8 mouse cellular contexts compared by ENCODE assay signal in genomic region chr2:25581901-25582301, GRCm38 (mm10). TPM values are rescaled to one million over a fixed set of nuclear protein-coding genes. Genes with fewer than 3 reads are reported as not detected.
DNase-seq lines count a peak whose midpoint lies in the region; ATAC-seq and TF ChIP-seq lines count a peak whose summit lies in the region.

No protein-coding gene starts in this region.

- no peak overlapping the region for H3K9ac ChIP-seq in heart, embryonic 12.5 days
- H3K9ac ChIP-seq in embryonic facial prominence, embryonic 15.5 days = no peak overlapping the region
- no peak overlapping the region for H3K9ac ChIP-seq in intestine, postnatal 0 days (ENCODE audit: low read depth, low read length)
- peak overlapping the region; percentile 43 for H3K9ac ChIP-seq in neural tube, embryonic 13.5 days

- no peak for DNase-seq in heart, postnatal 14 days
- peak; percentile 18 for DNase-seq in Muller cell, postnatal 12 days (ENCODE audit: inconsistent ontology term)
- DNase-seq in T-cell, adult 2 months (ENCODE audit: low spot score) = no peak
- no peak for DNase-seq in urinary bladder, adult 18-20 months (ENCODE audit: low spot score in 2 of 2)

- peaks cover 58% of the 10 kb centered on the region for H3K4me1 ChIP-seq in heart, embryonic 12.5 days (replicated peaks)
- H3K4me1 ChIP-seq in embryonic facial prominence, embryonic 15.5 days = peaks cover 62% of the 10 kb centered on the region
- H3K4me1 ChIP-seq in intestine, postnatal 0 days (replicated peaks; ENCODE audit: control insufficient read depth, insufficient read depth, low read length) = peaks cover 24% of the 10 kb centered on the region
- peaks cover 68% of the 10 kb centered on the region for H3K4me1 ChIP-seq in neural tube, embryonic 13.5 days (replicated peaks)

- intact Hi-C loops in heart, postnatal 14 days (cut with DNase I) = no loop called here

- H3K27ac ChIP-seq in heart, embryonic 12.5 days (ENCODE audit: poor library complexity, severe bottlenecking) = no peak overlapping the region
- H3K27ac ChIP-seq in embryonic facial prominence, embryonic 15.5 days (replicated peaks) = no peak overlapping the region
- H3K27ac ChIP-seq in intestine, postnatal 0 days (ENCODE audit: low read depth, low read length) = no peak overlapping the region
- H3K27ac ChIP-seq in neural tube, embryonic 13.5 days (replicated peaks) = peak overlapping the region; percentile 83

- no peaks in the 10 kb centered on the region for H3K9me3 ChIP-seq in heart, embryonic 12.5 days (replicated peaks)
- H3K9me3 ChIP-seq in embryonic facial prominence, embryonic 15.5 days (replicated peaks) = no peaks in the 10 kb centered on the region
- H3K9me3 ChIP-seq in intestine, postnatal 0 days (ENCODE audit: control insufficient read depth) = no peaks in the 10 kb centered on the region
- H3K9me3 ChIP-seq in neural tube, embryonic 13.5 days = no peaks in the 10 kb centered on the region

- TF ChIP-seq CTCF in intestine, postnatal 0 days (IDR thresholded peaks at IDR 0.05; ENCODE audit: low read depth) = no peak

- 35% methylated on average over 6 of the region's 6 CpGs for WGBS in heart, embryonic 12.5 days
- 36% methylated on average over 6 of the region's 6 CpGs for WGBS in embryonic facial prominence, embryonic 15.5 days
- WGBS in intestine, postnatal 0 days = 28% methylated on average over 6 of the region's 6 CpGs
- 37% methylated on average over 6 of the region's 6 CpGs for WGBS in neural tube, embryonic 13.5 days

- no peak overlapping the region for H3K4me3 ChIP-seq in heart, embryonic 12.5 days
- H3K4me3 ChIP-seq in embryonic facial prominence, embryonic 15.5 days (replicated peaks) = no peak overlapping the region
- peak overlapping the region; percentile 33; the same call in 1 of the 2 replicates for H3K4me3 ChIP-seq in intestine, postnatal 0 days (ENCODE audit: low read depth, low read length)
- H3K4me3 ChIP-seq in neural tube, embryonic 13.5 days = peak overlapping the region; percentile 48; the same call in 1 of the 2 replicates

- H3K36me3 ChIP-seq in heart, embryonic 12.5 days = peaks cover 39% of the 10 kb centered on the region
- H3K36me3 ChIP-seq in embryonic facial prominence, embryonic 15.5 days = peaks cover 35% of the 10 kb centered on the region
- H3K36me3 ChIP-seq in intestine, postnatal 0 days (ENCODE audit: control insufficient read depth, insufficient read depth) = peaks cover 26% of the 10 kb centered on the region
- H3K36me3 ChIP-seq in neural tube, embryonic 13.5 days = peaks cover 40% of the 10 kb centered on the region

- peak overlapping the region; percentile 74 for H3K4me2 ChIP-seq in heart, embryonic 12.5 days
- H3K4me2 ChIP-seq in embryonic facial prominence, embryonic 15.5 days (replicated peaks) = peak overlapping the region; percentile 78
- peak overlapping the region; percentile 75 for H3K4me2 ChIP-seq in intestine, postnatal 0 days (replicated peaks; ENCODE audit: low read depth)
- H3K4me2 ChIP-seq in neural tube, embryonic 13.5 days = peak overlapping the region; percentile 72

- peaks cover 45% of the 10 kb centered on the region for H3K27me3 ChIP-seq in heart, embryonic 12.5 days (replicated peaks)
- peaks cover 46% of the 10 kb centered on the region for H3K27me3 ChIP-seq in embryonic facial prominence, embryonic 15.5 days
- peaks cover 36% of the 10 kb centered on the region for H3K27me3 ChIP-seq in intestine, postnatal 0 days (replicated peaks; ENCODE audit: control insufficient read depth, insufficient read depth, low read length)
- H3K27me3 ChIP-seq in neural tube, embryonic 13.5 days = peaks cover 42% of the 10 kb centered on the region

- no peak for ATAC-seq in heart, embryonic 12.5 days (ENCODE audit: insufficient number of reproducible peaks, low FRiP score)
- ATAC-seq in embryonic facial prominence, embryonic 15.5 days (ENCODE audit: insufficient number of reproducible peaks, low FRiP score, low TSS enrichment, low read depth) = no peak
- ATAC-seq in intestine, postnatal 0 days = no peak
- ATAC-seq in neural tube, embryonic 13.5 days (ENCODE audit: low read depth) = 0 out of 2 replicates have a peak, but pooled peaks have one; percentile 1

RNA-seq across cellular contexts. Expression of gene Ajm1, which starts 0.3 kb away (rescaled TPM):
- polyA plus RNA-seq in heart, embryonic 12.5 days (2016; fragmentation: Nextera tagmentation; extraction: Ambion mirVana) = 0.46 and 0.51 TPM in 2 replicates
- total RNA-seq in heart, postnatal 14 days (2021) = under 1 TPM in 1 of 2 experiments, not detected in 1; 0.10 TPM
- 0.60 and 0.63 TPM in 2 replicates for polyA plus RNA-seq in embryonic facial prominence, embryonic 15.5 days (2015; fragmentation: Nextera tagmentation; extraction: Ambion mirVana)
- 0.68 and 0.78 TPM in 2 replicates for polyA plus RNA-seq in intestine, postnatal 0 days (2015; fragmentation: Nextera tagmentation; extraction: Ambion mirVana)
- 7.1 and 8.4 TPM in 2 replicates for polyA plus RNA-seq in neural tube, embryonic 13.5 days (2015; fragmentation: Nextera tagmentation; extraction: Ambion mirVana)

RNA-seq across cellular contexts. Expression of gene Phpt1, which starts 6.9 kb away (rescaled TPM):
- 161 and 164 TPM in 2 replicates for polyA plus RNA-seq in heart, embryonic 12.5 days (2016; fragmentation: Nextera tagmentation; extraction: Ambion mirVana)
- 10 to 100 TPM; 75.4 to 76.0 TPM for total RNA-seq in heart, postnatal 14 days (2021)
- 147 and 157 TPM in 2 replicates for polyA plus RNA-seq in embryonic facial prominence, embryonic 15.5 days (2015; fragmentation: Nextera tagmentation; extraction: Ambion mirVana)
- polyA plus RNA-seq in intestine, postnatal 0 days (2015; fragmentation: Nextera tagmentation; extraction: Ambion mirVana) = 116 TPM in 2 replicates
- 180 and 188 TPM in 2 replicates for polyA plus RNA-seq in neural tube, embryonic 13.5 days (2015; fragmentation: Nextera tagmentation; extraction: Ambion mirVana)

RNA-seq across cellular contexts. Expression of gene Mamdc4, which starts 7.3 kb away (rescaled TPM):
- polyA plus RNA-seq in heart, embryonic 12.5 days (2016; fragmentation: Nextera tagmentation; extraction: Ambion mirVana) = 1.2 and 3.5 TPM in 2 replicates
- 1 to 10 TPM; 3.0 to 5.2 TPM for total RNA-seq in heart, postnatal 14 days (2021)
- 3.3 and 4.9 TPM in 2 replicates for polyA plus RNA-seq in embryonic facial prominence, embryonic 15.5 days (2015; fragmentation: Nextera tagmentation; extraction: Ambion mirVana)
- 588 and 718 TPM in 2 replicates for polyA plus RNA-seq in intestine, postnatal 0 days (2015; fragmentation: Nextera tagmentation; extraction: Ambion mirVana)
- 2.5 and 3.4 TPM in 2 replicates for polyA plus RNA-seq in neural tube, embryonic 13.5 days (2015; fragmentation: Nextera tagmentation; extraction: Ambion mirVana)

RNA-seq across cellular contexts. Expression of gene Edf1, which starts 24.3 kb away (rescaled TPM):
- polyA plus RNA-seq in heart, embryonic 12.5 days (2016; fragmentation: Nextera tagmentation; extraction: Ambion mirVana) = 300 and 303 TPM in 2 replicates
- total RNA-seq in heart, postnatal 14 days (2021) = 100 to 1,000 TPM; 175 to 185 TPM
- polyA plus RNA-seq in embryonic facial prominence, embryonic 15.5 days (2015; fragmentation: Nextera tagmentation; extraction: Ambion mirVana) = 355 and 373 TPM in 2 replicates
- 481 and 496 TPM in 2 replicates for polyA plus RNA-seq in intestine, postnatal 0 days (2015; fragmentation: Nextera tagmentation; extraction: Ambion mirVana)
- polyA plus RNA-seq in neural tube, embryonic 13.5 days (2015; fragmentation: Nextera tagmentation; extraction: Ambion mirVana) = 426 and 453 TPM in 2 replicates

RNA-seq across cellular contexts. Expression of gene Rabl6, which starts 26.4 kb away (rescaled TPM):
- 48.6 and 49.2 TPM in 2 replicates for polyA plus RNA-seq in heart, embryonic 12.5 days (2016; fragmentation: Nextera tagmentation; extraction: Ambion mirVana)
- total RNA-seq in heart, postnatal 14 days (2021) = 10 to 100 TPM; 48.1 to 49.7 TPM
- polyA plus RNA-seq in embryonic facial prominence, embryonic 15.5 days (2015; fragmentation: Nextera tagmentation; extraction: Ambion mirVana) = 82.1 and 83.3 TPM in 2 replicates
- polyA plus RNA-seq in intestine, postnatal 0 days (2015; fragmentation: Nextera tagmentation; extraction: Ambion mirVana) = 26.8 and 26.9 TPM in 2 replicates
- 65.7 and 74.3 TPM in 2 replicates for polyA plus RNA-seq in neural tube, embryonic 13.5 days (2015; fragmentation: Nextera tagmentation; extraction: Ambion mirVana)

Comparison
In these comparisons a context has a peak if more than half of its experiments do, and no peak if none do; other contexts are left out.
1. H3K4me3 ChIP-seq: peak in intestine, postnatal 0 days (single experiment) and neural tube, embryonic 13.5 days (single experiment); none in heart, embryonic 12.5 days (single experiment) and embryonic facial prominence, embryonic 15.5 days (single experiment).
2. RNA of gene Mamdc4, which starts 7.3 kb away (polyA plus RNA-seq): 588 to 718 TPM in intestine, postnatal 0 days; 1.2 to 3.5 TPM in heart, embryonic 12.5 days, 3.3 to 4.9 TPM in embryonic facial prominence, embryonic 15.5 days and 2.5 to 3.4 TPM in neural tube, embryonic 13.5 days; every median in the first group is over 10 times any median in the second.
3. Peak in every context shown above with its lines, with median percentiles within 50 percentile points of each other: H3K4me2 ChIP-seq.